Mouse (Mus musculus): ENCODE results near the gene Hnf4a.

DNA sequence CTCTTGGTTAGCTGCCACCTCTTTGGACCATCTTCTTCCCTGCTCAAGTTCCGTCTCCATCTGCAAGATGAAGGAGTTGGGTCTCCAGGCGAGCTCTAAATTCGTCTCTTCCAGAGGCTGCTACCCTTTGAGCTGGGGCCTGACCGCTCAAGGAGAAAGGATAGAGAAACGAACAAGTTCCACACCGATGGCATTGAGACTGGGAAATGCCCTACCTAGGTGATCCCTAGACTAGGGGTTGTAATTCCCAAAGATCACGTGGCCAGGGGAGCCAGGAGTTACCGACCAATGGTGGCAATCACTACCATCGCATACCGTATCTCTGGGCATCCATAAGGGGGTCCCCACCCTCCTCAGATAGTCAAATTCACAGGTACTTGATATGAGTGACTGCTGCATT, 36.1 kb downstream of the Hnf4a start:
- TF ChIP-seq ZKSCAN1 (IDR thresholded peaks at IDR 0.05; ENCODE audit: low read depth, low read length) (no peak), MXI1 (IDR thresholded peaks at IDR 0.05; ENCODE audit: low read depth, low read length) (no peak), MAX (IDR thresholded peaks at IDR 0.05; ENCODE audit: low read length) (no peak), POLR2A (IDR thresholded peaks at IDR 0.05; ENCODE audit: control insufficient read depth in 1 of 2, insufficient read depth in 1 of 2, low read depth in 1 of 2, low read length in 2 of 2, poor library complexity in 1 of 2) (no peak), USF1 (IDR thresholded peaks at IDR 0.05; ENCODE audit: low read depth, low read length) (no peak), CTCF (IDR thresholded peaks at IDR 0.05 in 2 of 3, conservative IDR thresholded peaks at IDR 0.05 in 1 of 3; ENCODE audit: control insufficient read depth in 1 of 3, insufficient read depth in 1 of 3, low read depth in 2 of 3, low read length in 3 of 3, poor library complexity in 1 of 3, severe bottlenecking in 1 of 3) (no peak), NRF1 (IDR thresholded peaks at IDR 0.05; ENCODE audit: insufficient read depth, low read depth, low read length, poor library complexity, severe bottlenecking) (no peak), EP300 (IDR thresholded peaks at IDR 0.05; ENCODE audit: low read depth in 1 of 2, low read length in 2 of 2) (no peak), GATA1 (IDR thresholded peaks at IDR 0.05; ENCODE audit: low read depth, low read length) (no peak), E2F4 (IDR thresholded peaks at IDR 0.05; ENCODE audit: borderline replicate concordance, low read depth, low read length) (no peak), POLR2AphosphoS5 (IDR thresholded peaks at IDR 0.05; ENCODE audit: borderline replicate concordance, low read depth, low read length) (no peak), TAL1 (IDR thresholded peaks at IDR 0.05; ENCODE audit: low read length) (no peak), JUND (IDR thresholded peaks at IDR 0.05; ENCODE audit: low read depth, low read length) (no peak), BHLHE40 (IDR thresholded peaks at IDR 0.05; ENCODE audit: borderline replicate concordance, low read depth, low read length) (no peak)

Measured in MEL (cell line).